Mouse (Mus musculus) testis, adult 2 months (tissue): ENCODE data around the gene Sprr2b. TPM values are rescaled to one million over a fixed set of nuclear protein-coding genes. Genes with fewer than 3 reads are reported as not detected.
"Not testable (repeated sequence)": the region's sequence is repeated elsewhere in the genome, so short reads cannot be mapped to it uniquely, and the experiment has no call there.

ENCODE experiments used
- H3K27ac ChIP-seq: fragments of 200-500 bp; 2 replicates; pipeline ENCODE4 v1.5.1; 2012; ENCODE audit warnings: low read depth, low read length; ENCODE audit not compliant: control insufficient read depth, insufficient read depth
- H3K27me3 ChIP-seq: fragments of 200-500 bp; 2 replicates; pipeline ENCODE4 v1.6.1; 2012; ENCODE audit warnings: mild to moderate bottlenecking, low read length, moderate library complexity; ENCODE audit not compliant: control insufficient read depth, insufficient read depth
- H3K36me3 ChIP-seq: fragments of 200-500 bp; 2 replicates; pipeline ENCODE4 v1.6.1; 2012; ENCODE audit warnings: mild to moderate bottlenecking, low read length; ENCODE audit not compliant: control insufficient read depth, insufficient read depth
- H3K4me1 ChIP-seq: fragments of 200-500 bp; 2 replicates; pipeline ENCODE4 v1.6.1; 2012; ENCODE audit warnings: low read length; ENCODE audit not compliant: control insufficient read depth, insufficient read depth
- H3K4me3 ChIP-seq: fragments of 200-500 bp; 2 replicates; pipeline ENCODE4 v1.5.1; 2012; ENCODE audit warnings: low read depth, mild to moderate bottlenecking, low read length, moderate library complexity, mixed read lengths; ENCODE audit not compliant: control insufficient read depth
- CTCF ChIP-seq: fragments of 200-500 bp; IDR thresholded peaks from 2 replicates; pipeline ENCODE4 v1.5.1; 2012; ENCODE audit warnings: low read depth, mild to moderate bottlenecking, inconsistent platforms, low read length, moderate library complexity; ENCODE audit not compliant: control insufficient read depth, insufficient read depth, insufficient replicate concordance
- POLR2A ChIP-seq: fragments of 200-500 bp; IDR thresholded peaks from 2 replicates; pipeline ENCODE4 v1.6.1; 2012; ENCODE audit warnings: low read depth, mild to moderate bottlenecking, inconsistent platforms, low read length, moderate library complexity; ENCODE audit not compliant: control insufficient read depth
- polyA plus RNA-seq: library from polyadenylated mRNA; depleted of rRNA; stranded (reverse); fragments of >200 nt; gene quantifications from 2 replicates; pipeline ENCODE4 v1.2.3, GENCODE M21; 2012; rRNA removed

The Sprr2b gene
- not detected in 2 replicates for polyA plus RNA-seq

DNA sequence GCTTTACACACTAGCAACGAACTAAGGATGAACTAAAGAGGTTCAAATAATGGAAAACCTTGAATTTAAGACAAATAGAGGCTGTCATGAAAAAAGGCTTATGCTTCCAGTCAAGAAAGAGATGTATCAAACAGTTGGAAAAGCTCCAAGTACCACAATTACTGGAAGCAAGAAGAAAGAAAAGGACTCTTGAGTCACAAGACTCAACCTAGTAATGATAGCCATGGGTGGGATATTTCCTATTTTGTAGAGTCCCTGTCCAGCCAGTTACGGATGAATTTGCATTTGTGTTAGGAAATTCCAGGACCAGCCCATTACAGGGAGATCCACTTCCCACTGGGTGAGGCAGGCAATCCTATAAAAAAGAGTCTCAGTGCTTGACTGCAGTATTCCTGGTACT lies at the start of gene Sprr2b:
TSS of gene Sprr2b (plus strand) at position 301 of the 400 bp plus-strand sequence.
- Histone ChIP-seq H3K27me3 (no peaks in the 10 kb centered on the region), H3K4me3 (no peak within 1 kb of the TSS), H3K27ac (no peak within 1 kb of the TSS), H3K4me1 (no peaks in the 10 kb centered on the region), H3K36me3 (no peaks in the 10 kb centered on the region)
- TF ChIP-seq POLR2A, result no peak
- TF ChIP-seq CTCF, result no peak

DNA sequence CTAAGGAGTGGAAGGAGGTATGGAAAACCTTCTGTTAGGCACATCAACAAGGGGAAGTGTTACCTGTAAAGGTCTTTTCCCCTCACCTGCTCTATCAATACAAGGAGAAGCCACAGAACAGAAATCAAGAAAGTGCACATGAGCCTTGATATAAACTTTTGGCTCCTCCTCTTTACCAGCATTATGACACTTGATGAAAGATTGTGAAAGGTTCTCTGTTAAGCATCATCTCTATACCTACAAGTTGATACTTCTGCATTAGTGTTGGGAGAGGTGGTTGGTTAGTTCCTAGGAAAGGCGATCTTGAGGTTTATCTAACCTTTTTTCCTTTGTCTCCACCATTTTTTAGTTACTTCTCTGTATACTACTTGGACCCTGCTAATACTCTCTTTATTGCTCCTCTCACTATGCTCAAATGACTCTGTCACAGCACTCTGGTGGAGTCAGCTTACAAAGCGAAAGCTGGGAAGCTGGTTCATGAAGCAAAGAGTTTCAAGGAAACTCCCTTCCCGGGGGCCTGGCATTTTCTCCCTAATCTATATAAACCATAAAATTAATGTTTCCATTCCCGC lies 44.9 kb upstream of the Sprr2b start:
- H3K27me3 ChIP-seq, H3K36me3 ChIP-seq, H3K4me3 ChIP-seq, H3K4me1 ChIP-seq, H3K27ac ChIP-seq: not testable (repeated sequence)

GRCm38 (mm10) chr3:92273504-92273903 lies 42.9 kb upstream of the Sprr2b start:
- H3K4me1 ChIP-seq, H3K36me3 ChIP-seq, H3K4me3 ChIP-seq, H3K27me3 ChIP-seq, H3K27ac ChIP-seq: not testable (repeated sequence)

GRCm38 (mm10) chr3:92274018-92274417 lies 42.4 kb upstream of the Sprr2b start:
- not testable (repeated sequence) for H3K27me3 ChIP-seq, H3K27ac ChIP-seq, H3K4me3 ChIP-seq, H3K36me3 ChIP-seq, H3K4me1 ChIP-seq

- H3K4me3 ChIP-seq, H3K27me3 ChIP-seq, H3K27ac ChIP-seq, H3K36me3 ChIP-seq, H3K4me1 ChIP-seq: not testable (repeated sequence)
Observed at GRCm38 (mm10) chr3:92279663-92280062, 36.8 kb upstream of the Sprr2b start.

- not testable (repeated sequence) for H3K27me3 ChIP-seq, H3K4me1 ChIP-seq, H3K36me3 ChIP-seq, H3K27ac ChIP-seq, H3K4me3 ChIP-seq
Observed at GRCm38 (mm10) chr3:92280963-92281606, 35.3 kb upstream of the Sprr2b start.

GRCm38 (mm10) chr3:92285101-92285500 lies 31.3 kb upstream of the Sprr2b start, which contains the start of gene Sprr2a3:
TSS of gene Sprr2a3 (plus strand) at chr3:92285417.
- H3K27ac ChIP-seq, H3K36me3 ChIP-seq, H3K4me3 ChIP-seq, H3K27me3 ChIP-seq, H3K4me1 ChIP-seq: not testable (repeated sequence)

GRCm38 (mm10) chr3:92288489-92288888 lies 27.9 kb upstream of the Sprr2b start:
- H3K4me1 ChIP-seq, H3K27ac ChIP-seq, H3K4me3 ChIP-seq, H3K36me3 ChIP-seq, H3K27me3 ChIP-seq: not testable (repeated sequence)

DNA sequence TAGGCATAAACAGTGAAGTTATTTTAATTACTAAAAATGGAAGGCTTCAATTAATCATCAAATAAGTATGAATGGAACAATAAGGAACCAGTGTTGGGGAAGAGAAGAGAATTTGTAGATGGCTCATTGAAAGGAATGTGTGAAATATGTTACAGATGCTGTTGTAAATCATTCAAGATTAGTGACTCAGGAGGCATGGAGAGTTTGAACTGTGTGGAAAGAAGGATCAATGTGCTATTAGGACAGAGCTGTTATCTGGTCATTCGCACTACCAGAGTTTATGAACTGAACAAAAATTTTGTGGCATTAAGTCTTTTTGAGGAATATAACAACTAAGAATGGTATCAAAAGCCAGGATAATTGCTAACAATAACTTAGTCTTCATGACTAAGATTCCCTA lies 9.0 kb upstream of the Sprr2b start:
- no peak for TF ChIP-seq POLR2A
- no peak for TF ChIP-seq CTCF
- Histone ChIP-seq H3K36me3 (no peaks in the 10 kb centered on the region), H3K4me3 (no peak overlapping the region)

More for the DNA sequence above, 9.0 kb upstream of the Sprr2b start:
- Histone ChIP-seq H3K27me3 (no peaks in the 10 kb centered on the region), H3K27ac (no peak overlapping the region), H3K4me1 (no peaks in the 10 kb centered on the region)
